In genomic region chr1:153386271-153387069, GRCm38 (mm10) we compare ENCODE assay signal across 8 mouse cellular contexts. TPM values are rescaled to one million over a fixed set of nuclear protein-coding genes. Genes with fewer than 3 reads are reported as not detected.
DNase-seq lines count a peak whose midpoint lies in the region; ATAC-seq and TF ChIP-seq lines count a peak whose summit lies in the region.

No protein-coding gene starts in this region.

- H3K9me3 ChIP-seq in embryonic facial prominence, embryonic 14.5 days (ENCODE audit: control insufficient read depth, low read length): no peaks in the 10 kb centered on the region
- H3K9me3 ChIP-seq in kidney, embryonic 14.5 days (ENCODE audit: control insufficient read depth, low read length): no peaks in the 10 kb centered on the region
- H3K9me3 ChIP-seq in limb, embryonic 14.5 days (ENCODE audit: control insufficient read depth, low read length): no peaks in the 10 kb centered on the region

- H3K27ac ChIP-seq in embryonic facial prominence, embryonic 14.5 days (replicated peaks; ENCODE audit: low read depth, low read length): no peak overlapping the region
- H3K27ac ChIP-seq in kidney, embryonic 14.5 days (ENCODE audit: low read depth, low read length): no peak overlapping the region
- H3K27ac ChIP-seq in limb, embryonic 14.5 days (replicated peaks; ENCODE audit: low read depth, low read length): no peak overlapping the region

- TF ChIP-seq POLR2A in limb, embryonic 14.5 days (IDR thresholded peaks at IDR 0.05; ENCODE audit: borderline replicate concordance, extremely low read depth, insufficient read depth, insufficient read length): no peak

- H3K27me3 ChIP-seq in embryonic facial prominence, embryonic 14.5 days (replicated peaks; ENCODE audit: control insufficient read depth, insufficient read depth, low read length): no peaks in the 10 kb centered on the region
- H3K27me3 ChIP-seq in kidney, embryonic 14.5 days (ENCODE audit: control insufficient read depth, insufficient read depth, low read length): no peaks in the 10 kb centered on the region
- no peaks in the 10 kb centered on the region for H3K27me3 ChIP-seq in limb, embryonic 14.5 days (ENCODE audit: control insufficient read depth, insufficient read depth, low read length)
- H3K27me3 ChIP-seq in splenic B cell, adult 2 months (ENCODE audit: control insufficient read depth, insufficient read depth, low read length, poor library complexity, severe bottlenecking): no peaks in the 10 kb centered on the region

- H3K9ac ChIP-seq in embryonic facial prominence, embryonic 14.5 days (ENCODE audit: low read depth, low read length): no peak overlapping the region
- no peak overlapping the region for H3K9ac ChIP-seq in kidney, embryonic 14.5 days (ENCODE audit: low read depth, low read length)
- H3K9ac ChIP-seq in limb, embryonic 14.5 days (ENCODE audit: low read depth, low read length, severe bottlenecking): no peak overlapping the region

- 51% methylated on average over 25 of the region's 25 CpGs for WGBS in embryonic facial prominence, embryonic 14.5 days
- WGBS in kidney, embryonic 14.5 days: 54% methylated on average over 25 of the region's 25 CpGs
- 53% methylated on average over 25 of the region's 25 CpGs for WGBS in limb, embryonic 14.5 days

- H3K4me3 ChIP-seq in embryonic facial prominence, embryonic 14.5 days (ENCODE audit: low read depth, low read length): no peak overlapping the region
- H3K4me3 ChIP-seq in kidney, embryonic 14.5 days (ENCODE audit: low read length): no peak overlapping the region
- H3K4me3 ChIP-seq in limb, embryonic 14.5 days (replicated peaks; ENCODE audit: low read length): no peak overlapping the region

- H3K36me3 ChIP-seq in embryonic facial prominence, embryonic 14.5 days (ENCODE audit: control insufficient read depth, insufficient read depth, low read length): no peaks in the 10 kb centered on the region
- no peaks in the 10 kb centered on the region for H3K36me3 ChIP-seq in kidney, embryonic 14.5 days (ENCODE audit: control insufficient read depth, insufficient read depth, low read length)
- no peaks in the 10 kb centered on the region for H3K36me3 ChIP-seq in limb, embryonic 14.5 days (ENCODE audit: control insufficient read depth, insufficient read depth, low read length)
- no peaks in the 10 kb centered on the region for H3K36me3 ChIP-seq in splenic B cell, adult 2 months (ENCODE audit: control insufficient read depth, insufficient read depth, low read length, poor library complexity, severe bottlenecking)

- peak; percentile 91 for ATAC-seq in embryonic facial prominence, embryonic 14.5 days (ENCODE audit: low read depth)
- peak; percentile 86 for ATAC-seq in kidney, embryonic 14.5 days (ENCODE audit: low FRiP score, low TSS enrichment)
- peak; percentile 80 for ATAC-seq in limb, embryonic 14.5 days (ENCODE audit: low FRiP score, low read depth)

- peak; percentile 95 for DNase-seq in 3T3-L1 (ENCODE audit: low read depth, low spot score)
- peak; percentile 86 to 87 for DNase-seq in adrenal gland, postnatal 36 days
- peak; percentile 93 for DNase-seq in embryonic facial prominence, embryonic 14.5 days (ENCODE audit: low spot score)
- peak; percentile 69 to 80 for DNase-seq in heart, adult 9 months (ENCODE audit: low spot score in 2 of 2)
- DNase-seq in limb, embryonic 14.5 days (ENCODE audit: low spot score): peak; percentile 89
- DNase-seq in naive thymus-derived CD4-positive, alpha-beta T cell, adult 2 months (ENCODE audit: low read depth): peak; percentile 62
- peak; percentile 80 for DNase-seq in splenic B cell, adult 2 months (ENCODE audit: low read depth, low spot score)

- 0 out of 2 replicates have a peak overlapping the region, but pooled peaks have one; percentile 23 for H3K4me2 ChIP-seq in embryonic facial prominence, embryonic 14.5 days (ENCODE audit: low read depth, low read length)
- no peak overlapping the region for H3K4me2 ChIP-seq in kidney, embryonic 14.5 days (replicated peaks; ENCODE audit: low read depth, low read length)
- no peak overlapping the region for H3K4me2 ChIP-seq in limb, embryonic 14.5 days (replicated peaks; ENCODE audit: low read depth, low read length, severe bottlenecking)

- no peaks in the 10 kb centered on the region for H3K4me1 ChIP-seq in embryonic facial prominence, embryonic 14.5 days (ENCODE audit: control insufficient read depth, insufficient read depth, low read length)
- H3K4me1 ChIP-seq in kidney, embryonic 14.5 days (ENCODE audit: control insufficient read depth, insufficient read depth, low read length): no peaks in the 10 kb centered on the region
- no peaks in the 10 kb centered on the region for H3K4me1 ChIP-seq in limb, embryonic 14.5 days (ENCODE audit: control insufficient read depth, insufficient read depth, low read length)

RNA-seq across cellular contexts. Expression of gene Shcbp1l, which starts 38.5 kb away (rescaled TPM):
- total RNA-seq in adrenal gland, postnatal 36 days (2021): under 1 TPM; 0.20 to 0.36 TPM
- polyA plus RNA-seq in embryonic facial prominence, embryonic 14.5 days (2014; fragmentation: Nextera tagmentation; extraction: Ambion mirVana): 0.21 and 0.67 TPM in 2 replicates
- polyA plus RNA-seq in kidney, embryonic 14.5 days (2014; fragmentation: Nextera tagmentation; extraction: Ambion mirVana): 0.58 and 0.71 TPM in 2 replicates
- 0.59 and 1.5 TPM in 2 replicates for polyA plus RNA-seq in limb, embryonic 14.5 days (2012; rRNA removed)
- polyA plus RNA-seq in limb, embryonic 14.5 days (2014; fragmentation: Nextera tagmentation; extraction: Ambion mirVana): 0.17 and 0.32 TPM in 2 replicates

RNA-seq across cellular contexts. Expression of gene Lamc1, which starts 53.9 kb away (rescaled TPM):
- 100 to 1,000 TPM in 1 of 2 experiments, 10 to 100 TPM in 1; 84.0 to 141 TPM for total RNA-seq in adrenal gland, postnatal 36 days (2021)
- polyA plus RNA-seq in embryonic facial prominence, embryonic 14.5 days (2014; fragmentation: Nextera tagmentation; extraction: Ambion mirVana): 87.8 and 98.5 TPM in 2 replicates
- polyA plus RNA-seq in kidney, embryonic 14.5 days (2014; fragmentation: Nextera tagmentation; extraction: Ambion mirVana): 112 and 151 TPM in 2 replicates
- 118 and 132 TPM in 2 replicates for polyA plus RNA-seq in limb, embryonic 14.5 days (2012; rRNA removed)
- polyA plus RNA-seq in limb, embryonic 14.5 days (2014; fragmentation: Nextera tagmentation; extraction: Ambion mirVana): 76.7 and 78.1 TPM in 2 replicates
